Mouse (Mus musculus): ENCODE data around the gene Fbll1. TPM values are rescaled to one million over a fixed set of nuclear protein-coding genes. Genes with fewer than 3 reads are reported as not detected.
A peak's percentile ranks its signal among the peaks of the same experiment; 100 is the strongest.
"Not testable (repeated sequence)": the region's sequence is repeated elsewhere in the genome, so short reads cannot be mapped to it uniquely, and the experiment has no call there.

Gene Fbll1
- 0.58 and 1.1 TPM in 2 replicates for polyA plus RNA-seq (2014; fragmentation: Nextera tagmentation; extraction: Ambion mirVana)

DNA sequence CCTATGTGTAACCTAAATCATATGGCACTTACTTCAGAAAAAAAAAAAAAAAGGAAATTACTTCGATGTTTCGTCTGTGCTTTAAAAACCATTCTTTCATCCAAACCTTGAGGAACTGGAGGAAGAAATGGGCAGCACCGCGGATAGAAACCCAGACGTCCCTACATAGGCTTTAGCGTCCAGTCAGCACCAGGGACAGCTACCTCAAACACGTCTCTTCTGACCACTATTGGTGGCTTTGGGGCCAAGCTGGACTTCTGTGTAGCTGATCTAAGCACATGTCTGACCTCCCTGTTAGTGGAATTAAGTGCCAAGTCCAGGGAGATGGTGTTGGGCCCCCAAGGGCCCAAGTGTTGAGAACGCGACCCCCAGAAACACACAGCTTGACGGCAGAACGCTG lies at the start of gene Fbll1:
Gene Fbll1 (minus strand): TSS at position 11 of the 400 bp plus-strand sequence.
- WGBS: 14% methylated on average over 11 of the region's 11 CpGs
- Histone ChIP-seq H3K27me3 (replicated peaks; ENCODE audit: control insufficient read depth, insufficient read depth, low read length) (peaks cover 46% of the 10 kb centered on the region), H3K4me2 (ENCODE audit: low read depth, low read length) (peak within 1 kb of the TSS; percentile 66), H3K4me1 (ENCODE audit: control insufficient read depth, insufficient read depth, low read length) (peaks cover 10% of the 10 kb centered on the region; the same call in 1 of the 2 replicates), H3K4me3 (ENCODE audit: low read depth, low read length) (peak within 1 kb of the TSS; percentile 41), H3K9me3 (ENCODE audit: control insufficient read depth, low read length) (no peaks in the 10 kb centered on the region), H3K27ac (replicated peaks; ENCODE audit: low read depth, low read length) (no peak within 1 kb of the TSS), H3K36me3 (ENCODE audit: control insufficient read depth, insufficient read depth, low read length) (no peaks in the 10 kb centered on the region), H3K9ac (ENCODE audit: low read depth, low read length) (peak within 1 kb of the TSS; percentile 40; the same call in 1 of the 2 replicates)
- DNase-seq (ENCODE audit: low spot score) (peak; percentile 87), ATAC-seq (ENCODE audit: low read depth) (no peak)

- WGBS: 82% methylated on average over 9 of the region's 9 CpGs
- no peaks in the 10 kb centered on the region for H3K27me3 ChIP-seq (replicated peaks; ENCODE audit: control insufficient read depth, insufficient read depth, low read length)
- H3K9ac ChIP-seq (ENCODE audit: low read depth, low read length): no peak overlapping the region
- no peak overlapping the region for H3K27ac ChIP-seq (replicated peaks; ENCODE audit: low read depth, low read length)
- H3K4me2 ChIP-seq (ENCODE audit: low read depth, low read length): no peak overlapping the region
- H3K4me1 ChIP-seq (ENCODE audit: control insufficient read depth, insufficient read depth, low read length): no peaks in the 10 kb centered on the region
- no peaks in the 10 kb centered on the region for H3K36me3 ChIP-seq (ENCODE audit: control insufficient read depth, insufficient read depth, low read length)
- ATAC-seq (ENCODE audit: low read depth) (no peak), DNase-seq (ENCODE audit: low spot score) (no peak)
- no peaks in the 10 kb centered on the region for H3K9me3 ChIP-seq (ENCODE audit: control insufficient read depth, low read length)
- no peak overlapping the region for H3K4me3 ChIP-seq (ENCODE audit: low read depth, low read length)
These were observed 45.6 kb upstream of the Fbll1 start for GRCm38 (mm10) chr11:35844299-35844698.

GRCm38 (mm10) chr11:35842560-35842959 lies 43.9 kb upstream of the Fbll1 start:
- not testable (repeated sequence) for H3K27ac ChIP-seq (replicated peaks; ENCODE audit: low read depth, low read length); H3K9me3 ChIP-seq (ENCODE audit: control insufficient read depth, low read length); H3K4me1 ChIP-seq (ENCODE audit: control insufficient read depth, insufficient read depth, low read length); H3K9ac ChIP-seq (ENCODE audit: low read depth, low read length); ATAC-seq (ENCODE audit: low read depth); H3K4me3 ChIP-seq (ENCODE audit: low read depth, low read length); H3K4me2 ChIP-seq (ENCODE audit: low read depth, low read length); DNase-seq (ENCODE audit: low spot score); H3K36me3 ChIP-seq (ENCODE audit: control insufficient read depth, insufficient read depth, low read length); H3K27me3 ChIP-seq (replicated peaks; ENCODE audit: control insufficient read depth, insufficient read depth, low read length)
- 79% methylated on average over 4 of the region's 4 CpGs for WGBS

DNA sequence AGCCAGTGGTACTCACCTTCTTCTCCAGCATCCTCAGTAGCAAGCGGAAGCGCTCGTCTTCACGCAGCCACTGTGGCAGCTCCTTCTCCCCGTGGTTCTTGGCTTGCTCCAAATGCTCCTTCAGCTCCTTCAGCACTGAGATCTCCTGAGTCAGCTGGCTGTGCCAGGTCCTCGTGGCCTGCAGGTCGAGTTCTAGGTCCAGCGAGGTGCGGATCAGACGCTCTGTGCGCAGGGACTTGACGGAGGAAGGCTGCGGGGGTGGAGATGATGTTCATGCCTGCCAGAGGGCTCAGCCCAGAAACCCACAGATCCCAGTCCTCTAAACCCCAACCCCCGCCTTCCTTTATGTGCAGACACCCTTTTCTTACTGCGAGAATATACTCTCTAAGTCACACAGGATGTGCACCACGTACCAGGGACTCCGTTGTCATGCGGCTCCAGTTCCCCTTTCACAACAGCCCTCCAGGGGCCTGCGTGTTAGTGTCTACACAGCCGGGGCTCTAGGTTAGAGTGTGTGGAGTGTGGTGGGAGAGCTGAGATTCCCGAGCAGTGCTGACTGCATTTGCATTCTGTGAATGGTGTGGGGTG lies 43.1 kb upstream of the Fbll1 start:
- no peaks in the 10 kb centered on the region for H3K4me1 ChIP-seq (ENCODE audit: control insufficient read depth, insufficient read depth, low read length)
- H3K4me2 ChIP-seq (ENCODE audit: low read depth, low read length): no peak overlapping the region
- H3K27ac ChIP-seq (replicated peaks; ENCODE audit: low read depth, low read length): no peak overlapping the region
- H3K9ac ChIP-seq (ENCODE audit: low read depth, low read length): no peak overlapping the region
- no peaks in the 10 kb centered on the region for H3K9me3 ChIP-seq (ENCODE audit: control insufficient read depth, low read length)
- no peaks in the 10 kb centered on the region for H3K36me3 ChIP-seq (ENCODE audit: control insufficient read depth, insufficient read depth, low read length)
- 86% methylated on average over 21 of the region's 21 CpGs for WGBS
- ATAC-seq (ENCODE audit: low read depth): no peak
- DNase-seq (ENCODE audit: low spot score): no peak
- no peak overlapping the region for H3K4me3 ChIP-seq (ENCODE audit: low read depth, low read length)
- no peaks in the 10 kb centered on the region for H3K27me3 ChIP-seq (replicated peaks; ENCODE audit: control insufficient read depth, insufficient read depth, low read length)

DNA sequence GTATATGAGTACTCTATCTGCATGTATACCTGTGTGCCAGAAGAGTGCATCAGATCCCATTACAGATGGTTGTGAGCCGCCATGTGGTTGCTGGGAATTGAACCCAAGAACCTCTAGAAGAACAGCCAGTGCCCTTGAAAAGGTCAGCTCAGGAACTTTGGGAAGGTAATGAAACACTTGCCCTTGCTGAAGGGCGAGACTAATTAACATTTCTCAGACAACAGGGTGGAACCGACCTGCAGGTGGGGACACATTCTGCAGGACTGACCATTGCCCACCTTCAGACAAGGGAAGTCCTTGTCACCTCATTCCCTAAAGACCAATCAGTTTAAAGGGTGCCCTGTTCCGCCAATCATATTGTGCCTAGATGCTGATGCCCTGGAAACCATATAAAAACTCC lies 42.1 kb upstream of the Fbll1 start:
- H3K9me3 ChIP-seq (ENCODE audit: control insufficient read depth, low read length); H3K4me2 ChIP-seq (ENCODE audit: low read depth, low read length); H3K27ac ChIP-seq (replicated peaks; ENCODE audit: low read depth, low read length); DNase-seq (ENCODE audit: low spot score); H3K27me3 ChIP-seq (replicated peaks; ENCODE audit: control insufficient read depth, insufficient read depth, low read length); H3K9ac ChIP-seq (ENCODE audit: low read depth, low read length); H3K4me1 ChIP-seq (ENCODE audit: control insufficient read depth, insufficient read depth, low read length); H3K4me3 ChIP-seq (ENCODE audit: low read depth, low read length); ATAC-seq (ENCODE audit: low read depth); H3K36me3 ChIP-seq (ENCODE audit: control insufficient read depth, insufficient read depth, low read length): not testable (repeated sequence)
- WGBS: 90% methylated on average over 4 of the region's 4 CpGs

- ATAC-seq (ENCODE audit: low read depth) (no peak), DNase-seq (ENCODE audit: low spot score) (no peak)
- 84% methylated on average over 6 of the region's 7 CpGs for WGBS
- Histone ChIP-seq H3K36me3 (ENCODE audit: control insufficient read depth, insufficient read depth, low read length) (no peaks in the 10 kb centered on the region), H3K27ac (replicated peaks; ENCODE audit: low read depth, low read length) (no peak overlapping the region), H3K4me1 (ENCODE audit: control insufficient read depth, insufficient read depth, low read length) (no peaks in the 10 kb centered on the region), H3K4me3 (ENCODE audit: low read depth, low read length) (no peak overlapping the region), H3K4me2 (ENCODE audit: low read depth, low read length) (no peak overlapping the region), H3K9me3 (ENCODE audit: control insufficient read depth, low read length) (no peaks in the 10 kb centered on the region), H3K9ac (ENCODE audit: low read depth, low read length) (no peak overlapping the region), H3K27me3 (replicated peaks; ENCODE audit: control insufficient read depth, insufficient read depth, low read length) (no peaks in the 10 kb centered on the region)
These were observed 41.6 kb upstream of the Fbll1 start for GRCm38 (mm10) chr11:35840282-35840681.

DNA sequence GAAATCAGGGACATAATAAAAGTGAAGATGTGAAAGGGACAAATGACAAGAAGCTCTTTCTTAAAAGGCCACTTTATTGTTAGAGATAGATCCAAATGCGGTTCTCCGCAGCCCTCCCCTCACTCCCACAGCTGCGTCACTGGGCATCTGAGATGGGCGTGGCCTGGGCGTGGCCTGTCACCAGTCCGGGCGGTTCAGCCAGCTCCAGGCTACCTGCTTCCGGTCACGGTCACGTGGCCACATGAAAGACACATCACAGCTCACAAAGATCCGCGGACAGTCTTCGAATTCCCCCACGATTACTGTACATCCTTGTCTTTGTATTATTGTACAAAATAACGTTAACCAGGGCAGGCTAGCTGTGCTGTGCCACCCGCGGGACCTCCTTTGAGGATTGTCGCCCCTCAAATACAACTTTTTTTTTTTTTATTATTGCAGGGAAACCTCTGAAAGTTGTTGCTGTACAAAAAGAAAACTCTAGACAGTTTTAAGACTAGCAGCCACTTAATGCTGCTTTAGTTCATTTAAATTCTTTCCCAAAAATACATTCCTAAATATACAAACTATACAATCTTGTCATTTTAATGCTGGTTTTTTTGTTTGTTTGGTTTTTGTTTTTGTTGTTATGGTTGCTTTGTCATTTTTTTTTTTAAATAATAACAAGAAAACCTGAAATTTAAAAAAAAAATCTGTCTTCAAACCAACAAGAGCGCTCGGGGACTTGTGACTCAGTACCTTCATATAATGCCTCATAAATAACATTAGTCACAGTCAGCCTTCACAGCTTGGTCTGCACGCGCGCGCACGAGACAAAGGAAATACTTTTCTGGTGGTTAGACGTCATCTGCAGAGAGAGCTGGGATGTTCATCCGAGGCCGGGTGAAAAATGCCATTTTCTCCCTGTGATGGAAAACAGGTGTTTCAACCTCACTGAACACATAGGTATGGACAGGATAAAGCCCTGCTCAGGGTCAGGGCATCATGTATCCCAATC lies 40.0 kb upstream of the Fbll1 start:
- 19% methylated on average over 26 of the region's 28 CpGs for WGBS
- Histone ChIP-seq H3K27me3 (replicated peaks; ENCODE audit: control insufficient read depth, insufficient read depth, low read length) (no peaks in the 10 kb centered on the region), H3K9ac (ENCODE audit: low read depth, low read length) (peak overlapping the region; percentile 45), H3K27ac (replicated peaks; ENCODE audit: low read depth, low read length) (0 out of 2 replicates have a peak overlapping the region, but pooled peaks have one; percentile 28), H3K4me2 (ENCODE audit: low read depth, low read length) (peak overlapping the region; percentile 66), H3K36me3 (ENCODE audit: control insufficient read depth, insufficient read depth, low read length) (no peaks in the 10 kb centered on the region), H3K4me1 (ENCODE audit: control insufficient read depth, insufficient read depth, low read length) (no peaks in the 10 kb centered on the region), H3K4me3 (ENCODE audit: low read depth, low read length) (peak overlapping the region; percentile 35), H3K9me3 (ENCODE audit: control insufficient read depth, low read length) (no peaks in the 10 kb centered on the region)
- DNase-seq (ENCODE audit: low spot score) (peak; percentile 94), ATAC-seq (ENCODE audit: low read depth) (peak; percentile 86)

- no peak overlapping the region for H3K4me3 ChIP-seq (ENCODE audit: low read depth, low read length)
- WGBS: 75% methylated on average over 5 of the region's 5 CpGs
- no peak for DNase-seq (ENCODE audit: low spot score)
- peak overlapping the region; percentile 45; the same call in 1 of the 2 replicates for H3K9ac ChIP-seq (ENCODE audit: low read depth, low read length)
- peaks cover 8% of the 10 kb centered on the region; the same call in 1 of the 2 replicates for H3K36me3 ChIP-seq (ENCODE audit: control insufficient read depth, insufficient read depth, low read length)
- no peak for ATAC-seq (ENCODE audit: low read depth)
- peaks cover 6% of the 10 kb centered on the region for H3K4me1 ChIP-seq (ENCODE audit: control insufficient read depth, insufficient read depth, low read length)
- H3K27me3 ChIP-seq (replicated peaks; ENCODE audit: control insufficient read depth, insufficient read depth, low read length): no peaks in the 10 kb centered on the region
- H3K27ac ChIP-seq (replicated peaks; ENCODE audit: low read depth, low read length): no peak overlapping the region
- H3K9me3 ChIP-seq (ENCODE audit: control insufficient read depth, low read length): no peaks in the 10 kb centered on the region
- peak overlapping the region; percentile 66 for H3K4me2 ChIP-seq (ENCODE audit: low read depth, low read length)
These were observed 38.8 kb upstream of the Fbll1 start for GRCm38 (mm10) chr11:35837156-35838126.
